Mouse (Mus musculus): Measurements from ENCODE around the gene Ppil1.

- TF ChIP-seq USF1 (IDR thresholded peaks at IDR 0.05; ENCODE audit: low read depth) (no peak), POLR2AphosphoS2 (IDR thresholded peaks at IDR 0.05; ENCODE audit: insufficient read length, low read depth) (no peak), POLR2A (IDR thresholded peaks at IDR 0.05; ENCODE audit: insufficient read length, low read depth) (no peak), TCF12 (IDR thresholded peaks at IDR 0.05; ENCODE audit: insufficient read depth, poor library complexity, severe bottlenecking) (no peak), TCF3 (IDR thresholded peaks at IDR 0.05; ENCODE audit: insufficient read length, low read depth) (no peak), MAX (IDR thresholded peaks at IDR 0.05; ENCODE audit: low read depth) (no peak), MYOG (IDR thresholded peaks at IDR 0.05; ENCODE audit: control insufficient read depth in 1 of 3, insufficient read depth in 1 of 3, insufficient read length in 2 of 3, low read depth in 2 of 3) (no peak), SRF (IDR thresholded peaks at IDR 0.05; ENCODE audit: control insufficient read depth, insufficient read length, low read depth) (no peak)
These were observed 41.2 kb upstream of the Ppil1 start for GRCm38 (mm10) chr17:29305058-29305806.

All from myocyte (in vitro differentiated cells).